Mouse (Mus musculus): ENCODE results near the gene Ghrh. TPM values are rescaled to one million over a fixed set of nuclear protein-coding genes. Genes with fewer than 3 reads are reported as not detected.
A peak's percentile ranks its signal among the peaks of the same experiment; 100 is the strongest.

The Ghrh gene
- polyA plus RNA-seq, 1 experiment: not detected

GRCm38 (mm10) chr2:157354106-157354505 is 6.8 kb upstream of the Ghrh start:
- Histone ChIP-seq H3K27ac (ENCODE audit: insufficient read depth, low read length) (no peak overlapping the region), H3K4me3 (ENCODE audit: insufficient read depth, low read length) (no peak overlapping the region), H3K4me1 (ENCODE audit: control insufficient read depth, insufficient read depth, low read length) (no peaks in the 10 kb centered on the region)
- TF ChIP-seq POLR2A (IDR thresholded peaks at IDR 0.05; ENCODE audit: low read depth, low read length): no peak

- no peak overlapping the region for H3K27ac ChIP-seq (ENCODE audit: insufficient read depth, low read length)
- no peaks in the 10 kb centered on the region for H3K4me1 ChIP-seq (ENCODE audit: control insufficient read depth, insufficient read depth, low read length)
- no peak overlapping the region for H3K4me3 ChIP-seq (ENCODE audit: insufficient read depth, low read length)
- no peak for TF ChIP-seq CTCF (IDR thresholded peaks at IDR 0.05; ENCODE audit: borderline replicate concordance, insufficient read depth, low read length)
- no peak for TF ChIP-seq POLR2A (IDR thresholded peaks at IDR 0.05; ENCODE audit: low read depth, low read length)
Observed at GRCm38 (mm10) chr2:157353183-157353582, 5.9 kb upstream of the Ghrh start.

GRCm38 (mm10) chr2:157349121-157349778 is 1.9 kb upstream of the Ghrh start:
- Histone ChIP-seq H3K4me3 (ENCODE audit: insufficient read depth, low read length) (no peak overlapping the region), H3K27ac (ENCODE audit: insufficient read depth, low read length) (no peak overlapping the region), H3K4me1 (ENCODE audit: control insufficient read depth, insufficient read depth, low read length) (no peaks in the 10 kb centered on the region)
- TF ChIP-seq CTCF (IDR thresholded peaks at IDR 0.05; ENCODE audit: borderline replicate concordance, insufficient read depth, low read length) (no peak), POLR2A (IDR thresholded peaks at IDR 0.05; ENCODE audit: low read depth, low read length) (no peak)

- H3K4me3 ChIP-seq (ENCODE audit: insufficient read depth, low read length): no peak overlapping the region
- peaks cover 2% of the 10 kb centered on the region; the same call in 1 of the 2 replicates for H3K4me1 ChIP-seq (ENCODE audit: control insufficient read depth, insufficient read depth, low read length)
- TF ChIP-seq POLR2A (IDR thresholded peaks at IDR 0.05; ENCODE audit: low read depth, low read length): no peak
- TF ChIP-seq CTCF (IDR thresholded peaks at IDR 0.05; ENCODE audit: borderline replicate concordance, insufficient read depth, low read length): no peak
Observed at GRCm38 (mm10) chr2:157343337-157343736, 4.0 kb downstream of the Ghrh start.

GRCm38 (mm10) chr2:157342328-157342926 is 4.9 kb downstream of the Ghrh start:
- TF ChIP-seq POLR2A (IDR thresholded peaks at IDR 0.05; ENCODE audit: low read depth, low read length) (no peak), CTCF (IDR thresholded peaks at IDR 0.05; ENCODE audit: borderline replicate concordance, insufficient read depth, low read length) (no peak)
- Histone ChIP-seq H3K27ac (ENCODE audit: insufficient read depth, low read length) (no peak overlapping the region), H3K4me3 (ENCODE audit: insufficient read depth, low read length) (no peak overlapping the region), H3K4me1 (ENCODE audit: control insufficient read depth, insufficient read depth, low read length) (peaks cover 2% of the 10 kb centered on the region; the same call in 1 of the 2 replicates)

More at GRCm38 (mm10) chr2:157343337-157343736, 4.0 kb downstream of the Ghrh start:
- H3K27ac ChIP-seq (ENCODE audit: insufficient read depth, low read length): no peak overlapping the region

GRCm38 (mm10) chr2:157341554-157342270 is 5.6 kb downstream of the Ghrh start:
- TF ChIP-seq POLR2A (IDR thresholded peaks at IDR 0.05; ENCODE audit: low read depth, low read length) (no peak), CTCF (IDR thresholded peaks at IDR 0.05; ENCODE audit: borderline replicate concordance, insufficient read depth, low read length) (peak; percentile 72)
- H3K4me3 ChIP-seq (ENCODE audit: insufficient read depth, low read length): no peak overlapping the region
- no peak overlapping the region for H3K27ac ChIP-seq (ENCODE audit: insufficient read depth, low read length)
- peaks cover 2% of the 10 kb centered on the region; the same call in 1 of the 2 replicates for H3K4me1 ChIP-seq (ENCODE audit: control insufficient read depth, insufficient read depth, low read length)

GRCm38 (mm10) chr2:157340221-157340741 is 7.0 kb downstream of the Ghrh start:
- TF ChIP-seq CTCF (IDR thresholded peaks at IDR 0.05; ENCODE audit: borderline replicate concordance, insufficient read depth, low read length) (no peak), POLR2A (IDR thresholded peaks at IDR 0.05; ENCODE audit: low read depth, low read length) (no peak)
- Histone ChIP-seq H3K27ac (ENCODE audit: insufficient read depth, low read length) (no peak overlapping the region), H3K4me3 (ENCODE audit: insufficient read depth, low read length) (no peak overlapping the region), H3K4me1 (ENCODE audit: control insufficient read depth, insufficient read depth, low read length) (peaks cover 2% of the 10 kb centered on the region; the same call in 1 of the 2 replicates)

- no peak for TF ChIP-seq POLR2A (IDR thresholded peaks at IDR 0.05; ENCODE audit: low read depth, low read length)
- no peak for TF ChIP-seq CTCF (IDR thresholded peaks at IDR 0.05; ENCODE audit: borderline replicate concordance, insufficient read depth, low read length)
- Histone ChIP-seq H3K27ac (ENCODE audit: insufficient read depth, low read length) (no peak overlapping the region), H3K4me1 (ENCODE audit: control insufficient read depth, insufficient read depth, low read length) (peaks cover 2% of the 10 kb centered on the region; the same call in 1 of the 2 replicates), H3K4me3 (ENCODE audit: insufficient read depth, low read length) (no peak overlapping the region)
Observed at GRCm38 (mm10) chr2:157339532-157339931, 7.8 kb downstream of the Ghrh start.

GRCm38 (mm10) chr2:157338663-157339062 is 8.6 kb downstream of the Ghrh start:
- TF ChIP-seq CTCF (IDR thresholded peaks at IDR 0.05; ENCODE audit: borderline replicate concordance, insufficient read depth, low read length): peak; percentile 76; the same call in 1 of the 2 replicates
- TF ChIP-seq POLR2A (IDR thresholded peaks at IDR 0.05; ENCODE audit: low read depth, low read length): no peak
- peaks cover 2% of the 10 kb centered on the region; the same call in 1 of the 2 replicates for H3K4me1 ChIP-seq (ENCODE audit: control insufficient read depth, insufficient read depth, low read length)
- H3K4me3 ChIP-seq (ENCODE audit: insufficient read depth, low read length): no peak overlapping the region
- no peak overlapping the region for H3K27ac ChIP-seq (ENCODE audit: insufficient read depth, low read length)
